Mouse (Mus musculus): Measurements from ENCODE around the gene Bmpr1b.
A peak's percentile ranks its signal among the peaks of the same experiment; 100 is the strongest.

Bmpr1b gene

DNA sequence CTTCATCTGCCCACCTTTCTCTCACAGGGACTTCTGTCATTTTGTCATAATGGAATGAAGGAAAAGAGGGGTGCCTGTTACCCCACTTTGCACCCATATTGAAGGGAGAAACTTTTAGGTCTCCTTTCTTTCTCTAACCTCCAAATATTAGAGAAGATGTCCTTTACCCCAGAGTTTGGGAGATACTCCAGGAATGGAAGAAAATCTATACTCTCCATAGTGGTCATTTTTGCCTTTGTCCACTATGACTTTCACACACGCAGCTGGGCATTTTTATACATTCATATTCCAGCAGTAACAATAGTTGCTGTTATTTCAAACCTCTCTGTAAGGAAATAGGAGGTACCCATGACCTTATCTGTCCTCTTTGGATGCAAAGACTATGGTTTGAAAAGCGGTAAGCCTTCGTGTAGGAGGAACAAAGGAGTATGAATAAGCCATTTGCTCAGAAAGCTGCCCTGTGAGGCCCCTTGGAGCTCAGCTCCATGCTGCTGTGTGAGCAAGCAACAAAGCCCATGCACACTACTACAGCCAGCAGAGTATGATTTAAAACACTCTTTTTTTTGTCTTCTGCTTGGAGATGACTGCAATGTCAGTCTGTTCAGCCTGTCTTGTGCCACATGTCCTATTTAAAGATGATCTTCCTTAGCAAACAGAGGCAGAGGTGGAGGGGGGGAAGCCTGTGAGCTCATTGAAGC, 350.5 kb downstream of the Bmpr1b start:
- peak; percentile 71 for ATAC-seq (ENCODE audit: low TSS enrichment)

DNA sequence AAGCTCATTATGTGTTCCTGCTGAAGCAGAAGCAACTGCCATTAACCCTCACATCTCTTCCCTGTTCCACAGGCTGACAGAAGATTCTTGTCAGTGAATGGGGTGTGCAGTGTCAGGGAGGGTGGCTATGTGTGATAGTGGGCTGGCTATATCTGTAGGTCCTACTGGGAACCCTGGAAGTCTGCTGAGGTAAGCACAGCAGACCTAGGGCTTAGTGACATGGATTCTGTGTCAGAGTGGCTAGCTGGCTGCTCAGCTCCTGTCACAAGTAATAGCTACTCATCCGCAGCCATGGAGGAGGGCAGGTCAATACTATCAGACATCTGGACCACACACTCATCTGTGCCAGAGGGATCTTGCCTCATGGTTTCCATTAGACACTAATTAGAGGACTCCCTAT, 354.4 kb downstream of the Bmpr1b start:
- ATAC-seq (ENCODE audit: low TSS enrichment), result no peak

DNA sequence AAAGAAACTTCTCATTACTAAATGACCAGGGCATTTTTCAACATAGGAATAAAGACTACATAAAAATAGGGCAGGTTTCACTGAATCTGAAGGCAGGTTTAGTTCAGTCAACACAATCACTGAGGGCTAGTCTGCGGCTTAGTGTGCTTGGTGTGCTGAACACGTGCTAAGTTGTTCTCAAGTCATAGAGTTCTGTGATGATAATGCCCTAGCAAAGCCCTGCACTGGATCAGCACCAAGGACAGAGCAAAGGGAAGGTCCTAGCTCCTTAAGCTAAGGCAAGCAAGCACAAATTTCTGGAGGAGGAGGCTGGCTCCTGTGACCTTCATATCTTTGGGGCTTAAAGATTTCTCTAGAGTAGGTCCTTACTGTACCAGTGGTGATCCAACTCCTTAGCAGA, 357.9 kb downstream of the Bmpr1b start:
- ATAC-seq (ENCODE audit: low TSS enrichment), result peak; percentile 15; the same call in 1 of the 2 replicates

DNA sequence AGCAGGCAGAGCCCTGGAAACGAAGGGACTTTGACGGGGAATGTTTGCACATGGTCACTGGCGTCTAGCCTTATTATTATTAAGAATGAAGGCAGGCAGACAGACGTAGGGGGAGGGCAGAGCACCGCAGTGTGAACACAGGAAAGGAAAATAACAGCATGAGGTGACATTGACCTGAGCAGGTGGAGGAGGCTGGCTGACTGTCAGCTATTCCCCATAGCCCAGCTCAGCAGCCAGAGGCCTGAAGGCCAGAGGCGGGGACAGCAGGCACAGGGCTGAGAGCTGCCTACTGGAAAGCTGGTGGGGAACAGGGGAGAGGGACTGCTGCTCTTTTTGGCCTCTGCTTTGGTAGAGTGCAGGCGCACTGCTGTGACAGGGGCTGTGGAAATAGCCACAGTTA, 358.3 kb downstream of the Bmpr1b start:
- no peak for ATAC-seq (ENCODE audit: low TSS enrichment)

DNA sequence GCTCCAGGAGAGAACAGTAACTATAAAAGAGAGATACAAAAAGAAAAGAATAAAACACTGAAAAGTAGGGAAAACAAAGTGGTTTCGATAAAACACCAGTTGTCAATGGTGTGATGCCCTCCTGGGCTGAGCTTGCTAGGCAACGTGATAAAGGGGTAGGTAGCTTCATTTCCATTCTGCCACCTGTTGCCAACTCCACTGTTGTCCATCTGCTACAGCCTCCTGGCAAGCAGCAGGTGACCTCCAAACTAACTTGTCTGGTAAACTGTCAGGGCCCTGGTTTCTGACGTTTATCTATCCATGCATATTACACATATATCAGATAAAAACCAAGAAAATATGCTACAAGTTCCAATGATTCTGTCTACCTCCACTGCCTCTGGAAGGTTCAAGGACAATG, 359.6 kb downstream of the Bmpr1b start:
- no peak for ATAC-seq (ENCODE audit: low TSS enrichment)

DNA sequence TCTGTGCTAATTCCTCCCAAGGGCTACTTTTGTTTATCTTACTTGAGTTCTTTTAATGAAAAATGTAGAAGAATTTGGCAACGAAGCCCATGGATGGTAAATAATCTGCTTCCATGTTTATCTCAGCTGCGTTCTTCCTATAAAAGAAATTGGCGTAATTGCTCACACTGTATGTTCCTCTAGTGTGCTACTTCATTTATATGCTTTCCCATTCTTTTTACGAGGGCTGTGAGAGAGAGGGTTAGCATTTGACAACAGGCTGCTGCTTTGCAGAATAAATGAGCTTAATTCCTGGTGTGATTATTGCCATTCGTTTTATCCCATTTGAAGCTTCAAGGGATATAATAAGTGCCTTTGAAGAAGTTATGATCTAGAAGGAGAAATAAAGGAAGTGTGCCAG, 365.1 kb downstream of the Bmpr1b start:
- ATAC-seq (ENCODE audit: low TSS enrichment), result no peak

DNA sequence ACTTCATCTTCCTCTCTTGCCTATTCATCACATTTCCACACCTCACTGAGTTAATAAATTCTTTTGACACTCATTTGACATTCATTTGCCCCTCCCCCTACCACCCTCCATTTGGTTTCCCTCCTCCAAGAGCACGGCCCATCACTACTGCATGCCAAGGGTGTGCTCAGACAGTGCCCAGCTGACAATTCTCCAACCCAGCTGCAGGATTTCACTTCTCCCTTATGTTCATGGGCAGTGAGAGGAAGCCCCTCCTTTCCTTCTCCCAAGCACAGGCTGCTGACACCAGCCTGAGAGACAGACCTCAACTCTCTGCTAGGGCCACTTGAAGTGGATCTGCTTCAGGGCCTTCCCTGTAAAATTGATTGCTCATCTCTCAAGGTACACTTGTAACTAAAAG, 371.4 kb downstream of the Bmpr1b start:
- 0 out of 2 replicates have a peak, but pooled peaks have one; percentile 32 for ATAC-seq (ENCODE audit: low TSS enrichment)

DNA sequence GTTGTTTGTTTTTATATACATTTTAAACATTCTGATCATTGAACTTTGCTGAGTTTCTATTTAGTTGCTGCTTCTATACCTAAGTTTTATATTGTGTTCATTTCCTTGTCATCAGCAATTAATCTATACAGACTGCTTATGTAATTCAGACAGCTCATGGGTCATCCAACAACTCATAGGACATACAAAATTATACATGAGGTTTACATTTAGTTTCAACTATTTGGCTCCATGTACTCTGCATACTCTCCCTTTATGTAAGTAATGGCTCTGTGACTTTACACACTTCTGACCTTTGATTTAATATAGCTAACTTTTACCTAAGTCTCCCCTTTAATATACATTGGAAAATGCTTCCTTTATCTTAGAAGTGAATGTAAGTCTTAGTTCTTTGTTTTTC, 371.9 kb downstream of the Bmpr1b start:
- no peak for ATAC-seq (ENCODE audit: low TSS enrichment)

DNA sequence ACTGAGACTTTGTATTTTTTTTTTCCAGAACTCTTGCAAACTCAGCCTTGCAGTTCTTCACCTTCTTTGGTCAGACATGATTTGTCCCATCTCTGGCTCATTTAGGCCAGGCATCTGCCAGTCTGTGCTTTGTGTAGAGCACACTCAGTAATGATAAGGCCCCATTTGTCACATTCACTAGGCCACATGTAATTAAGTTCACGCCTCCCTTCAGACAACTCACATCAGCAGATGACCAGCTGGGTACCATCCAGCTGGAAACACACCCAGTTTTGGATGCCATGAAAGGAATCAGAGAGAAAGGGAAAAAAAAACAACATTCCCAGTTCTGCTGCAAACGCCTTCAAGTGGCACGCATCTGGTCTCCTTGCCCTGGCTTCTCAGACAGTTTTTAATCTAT, 374.9 kb downstream of the Bmpr1b start:
- no peak for ATAC-seq (ENCODE audit: low TSS enrichment)

DNA sequence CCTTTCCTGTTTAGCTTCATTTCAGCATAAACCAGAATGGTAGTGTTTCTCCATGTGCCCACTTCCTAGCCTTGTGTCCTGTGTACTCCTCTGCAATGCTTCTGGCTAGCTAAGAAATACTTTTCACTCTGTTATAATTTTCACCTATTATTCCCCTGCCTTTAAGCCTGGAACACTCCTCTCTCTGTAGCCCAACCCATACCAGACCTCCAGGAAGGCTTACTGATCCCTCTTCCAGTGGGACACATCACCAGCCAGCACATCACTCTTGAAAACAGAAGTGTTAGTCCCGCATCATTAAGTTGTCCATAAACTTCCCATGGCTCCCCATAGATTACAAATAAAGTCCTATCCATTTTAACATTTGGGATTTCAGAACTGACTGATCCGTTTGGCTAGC, 375.5 kb downstream of the Bmpr1b start:
- ATAC-seq (ENCODE audit: low TSS enrichment), result no peak

DNA sequence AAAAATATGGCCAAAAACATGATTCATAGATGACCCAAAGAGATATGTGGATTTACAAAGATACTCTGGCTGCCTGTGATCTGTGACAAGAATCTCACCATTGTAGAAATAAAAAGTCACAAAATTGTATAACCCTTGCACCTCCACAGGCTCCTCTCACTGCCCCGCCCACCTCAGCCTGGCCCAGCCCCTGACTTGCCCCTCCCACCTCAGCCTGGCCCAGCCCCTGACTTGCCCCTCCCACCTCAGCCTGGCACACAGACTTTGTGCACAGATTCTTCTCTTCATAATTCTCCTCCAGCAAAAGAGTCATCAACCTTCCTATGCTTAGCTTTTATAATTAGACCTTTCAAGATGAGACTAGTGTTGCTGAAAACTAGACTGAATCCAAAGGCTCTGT, 377.1 kb downstream of the Bmpr1b start:
- ATAC-seq (ENCODE audit: low TSS enrichment), result 0 out of 2 replicates have a peak, but pooled peaks have one; percentile 25

DNA sequence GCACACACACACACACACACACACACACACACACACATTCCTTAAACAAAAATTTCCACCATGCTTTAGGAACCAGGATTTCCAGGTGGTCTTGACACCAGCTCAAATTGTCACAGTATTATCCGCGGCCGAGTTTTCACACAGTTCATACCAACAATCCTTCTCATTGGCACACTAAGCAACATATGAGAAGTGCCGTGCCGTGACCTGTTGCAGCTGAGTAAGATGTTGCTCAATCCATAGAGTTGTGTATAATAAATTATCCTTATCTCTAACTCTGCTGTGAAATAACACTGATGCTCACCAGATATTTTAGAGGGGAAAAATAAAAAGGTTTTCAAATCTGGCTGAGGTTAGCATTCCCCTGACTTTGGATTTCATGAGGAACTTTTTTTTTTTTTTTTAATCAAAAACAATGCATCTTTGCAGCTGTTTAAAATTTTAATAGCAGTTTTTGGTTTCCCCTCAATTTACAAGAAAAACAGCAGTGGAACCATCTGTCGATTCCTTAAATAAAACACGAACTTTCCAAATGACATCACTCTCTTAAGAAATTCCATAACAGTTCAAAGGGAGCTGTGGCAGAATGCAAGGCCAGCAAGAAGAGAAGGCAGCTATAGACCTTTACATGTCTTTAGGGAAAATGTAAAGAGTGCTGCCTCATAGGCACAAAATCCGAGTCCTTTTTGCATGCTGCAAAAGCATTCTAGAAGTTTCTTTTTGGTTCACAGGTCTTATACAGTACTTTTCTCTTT, 378.0 kb downstream of the Bmpr1b start:
- peak; percentile 29; the same call in 1 of the 2 replicates for ATAC-seq (ENCODE audit: low TSS enrichment)
